Mouse (Mus musculus): ENCODE results near the gene Elp4. TPM values are rescaled to one million over a fixed set of nuclear protein-coding genes. Genes with fewer than 3 reads are reported as not detected.

Gene Elp4
- total and polyA plus RNA-seq, 2 experiments from 2014 or later, result 25.6 to 27.4 TPM

GRCm38 (mm10) chr2:105799840-105800239 lies 104.5 kb downstream of the Elp4 start:
- Histone ChIP-seq H3K4me1 (ENCODE audit: insufficient read depth) (no peaks in the 10 kb centered on the region), H3K36me3 (ENCODE audit: insufficient read depth) (no peaks in the 10 kb centered on the region), H3K27ac (ENCODE audit: low read depth, low read length) (no peak overlapping the region), H3K27me3 (ENCODE audit: insufficient read depth, low read length) (no peaks in the 10 kb centered on the region), H3K9ac (no peak overlapping the region), H3K4me2 (ENCODE audit: low read depth) (no peak overlapping the region), H3K4me3 (ENCODE audit: low read depth, low read length) (no peak overlapping the region), H3K9me3 (ENCODE audit: low read length) (no peaks in the 10 kb centered on the region)
- 79% methylated on average over 2 of the region's 2 CpGs for WGBS
- DNase-seq (no peak), ATAC-seq (no peak)
- peak; percentile 34 for TF ChIP-seq CTCF (IDR thresholded peaks at IDR 0.05; ENCODE audit: low read depth)

- no peak for ATAC-seq
- Histone ChIP-seq H3K4me1 (ENCODE audit: insufficient read depth) (no peaks in the 10 kb centered on the region), H3K4me2 (ENCODE audit: low read depth) (no peak overlapping the region), H3K36me3 (ENCODE audit: insufficient read depth) (no peaks in the 10 kb centered on the region), H3K27ac (ENCODE audit: low read depth, low read length) (no peak overlapping the region), H3K9me3 (ENCODE audit: low read length) (no peaks in the 10 kb centered on the region), H3K9ac (no peak overlapping the region), H3K27me3 (ENCODE audit: insufficient read depth, low read length) (no peaks in the 10 kb centered on the region), H3K4me3 (ENCODE audit: low read depth, low read length) (no peak overlapping the region)
- no peak for DNase-seq
- no peak for TF ChIP-seq CTCF (IDR thresholded peaks at IDR 0.05; ENCODE audit: low read depth)
Measured at GRCm38 (mm10) chr2:105797842-105798241, 106.5 kb downstream of the Elp4 start.

DNA sequence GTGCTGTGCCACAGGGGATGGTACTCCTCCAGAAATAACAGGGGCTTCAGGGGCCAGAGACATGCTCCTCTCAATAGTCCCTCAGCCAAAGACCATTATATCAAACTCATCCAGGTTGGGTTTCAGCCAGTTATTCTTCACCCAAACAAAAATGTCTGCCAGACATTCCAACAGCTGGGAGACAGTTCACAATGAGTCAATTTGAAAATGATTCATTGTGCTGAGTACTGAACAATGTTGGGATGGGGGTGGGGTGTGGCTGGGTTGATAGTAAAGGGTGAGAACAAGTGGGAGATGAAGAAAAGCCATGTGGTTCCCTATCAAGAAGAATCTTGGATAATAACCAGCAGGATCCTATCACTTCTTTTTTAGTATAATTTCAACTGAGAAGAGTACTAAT lies 108.3 kb downstream of the Elp4 start:
- Histone ChIP-seq H3K4me3 (ENCODE audit: low read depth, low read length) (no peak overlapping the region), H3K4me2 (ENCODE audit: low read depth) (no peak overlapping the region), H3K36me3 (ENCODE audit: insufficient read depth) (no peaks in the 10 kb centered on the region), H3K9me3 (ENCODE audit: low read length) (no peaks in the 10 kb centered on the region), H3K27ac (ENCODE audit: low read depth, low read length) (no peak overlapping the region), H3K4me1 (ENCODE audit: insufficient read depth) (no peaks in the 10 kb centered on the region), H3K27me3 (ENCODE audit: insufficient read depth, low read length) (no peaks in the 10 kb centered on the region), H3K9ac (no peak overlapping the region)
- ATAC-seq (no peak), DNase-seq (no peak)
- no peak for TF ChIP-seq CTCF (IDR thresholded peaks at IDR 0.05; ENCODE audit: low read depth)

DNA sequence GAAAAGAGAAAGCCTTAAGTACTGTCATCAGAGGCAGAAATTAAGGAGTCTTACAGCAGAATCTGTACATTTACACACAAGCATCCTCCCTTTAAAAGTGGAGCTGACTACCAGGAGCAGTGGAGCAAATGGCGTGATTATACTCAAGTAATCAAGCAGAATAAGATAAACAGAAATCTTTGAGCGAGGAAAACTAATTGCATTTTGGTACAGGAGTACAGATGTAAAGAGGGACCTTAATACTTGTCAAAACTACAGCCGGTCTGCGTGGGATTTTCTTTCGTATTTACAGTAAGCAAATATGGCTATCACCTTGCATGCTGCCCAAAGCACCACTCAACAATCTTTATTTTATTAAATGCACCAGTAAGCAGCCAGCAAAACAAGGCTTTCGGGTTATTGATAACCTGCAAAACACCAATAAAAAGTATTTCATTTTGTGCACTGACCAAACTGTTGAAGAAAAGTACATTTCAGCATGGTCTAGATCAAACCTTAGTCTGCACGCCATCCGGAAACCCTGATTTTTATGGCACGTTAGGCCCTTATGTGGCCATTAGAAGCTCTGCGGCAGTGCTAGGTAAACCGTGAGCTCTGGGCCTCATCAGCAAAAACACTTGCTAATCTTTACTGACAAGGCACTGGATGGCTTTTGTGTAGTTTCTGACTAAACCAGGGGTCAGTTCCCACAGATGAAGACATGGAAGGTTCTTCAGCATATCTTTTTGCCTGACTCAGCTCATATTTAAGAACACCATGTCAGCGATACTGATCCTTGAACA lies 111.8 kb downstream of the Elp4 start:
- ATAC-seq (no peak), DNase-seq (no peak)
- Histone ChIP-seq H3K27ac (ENCODE audit: low read depth, low read length) (no peak overlapping the region), H3K4me2 (ENCODE audit: low read depth) (no peak overlapping the region), H3K9me3 (ENCODE audit: low read length) (no peaks in the 10 kb centered on the region), H3K36me3 (ENCODE audit: insufficient read depth) (no peaks in the 10 kb centered on the region), H3K9ac (no peak overlapping the region), H3K4me1 (ENCODE audit: insufficient read depth) (no peaks in the 10 kb centered on the region), H3K27me3 (ENCODE audit: insufficient read depth, low read length) (no peaks in the 10 kb centered on the region), H3K4me3 (ENCODE audit: low read depth, low read length) (no peak overlapping the region)
- TF ChIP-seq CTCF (IDR thresholded peaks at IDR 0.05; ENCODE audit: low read depth), result no peak
- 36% methylated on average over 12 of the region's 12 CpGs for WGBS

DNA sequence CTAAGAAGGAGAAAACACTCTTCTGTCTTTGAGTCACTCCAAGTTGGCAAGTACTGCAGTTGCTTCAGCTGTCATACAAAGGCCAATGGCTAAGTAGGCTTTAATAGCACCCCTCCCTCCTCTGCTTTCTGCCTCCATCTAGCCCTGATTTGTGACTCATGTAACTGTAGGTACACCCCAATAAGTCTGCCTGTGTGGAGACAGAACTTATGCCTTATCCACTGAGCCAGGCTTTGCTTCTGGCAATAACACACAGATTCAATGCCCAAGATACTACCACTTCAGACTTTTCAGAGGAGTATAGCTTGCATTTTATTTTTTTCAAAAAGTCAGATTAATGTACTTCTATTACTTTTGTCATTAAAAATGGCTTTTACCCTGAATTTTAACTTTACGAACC lies 114.4 kb downstream of the Elp4 start:
- Histone ChIP-seq H3K4me3 (ENCODE audit: low read depth, low read length) (no peak overlapping the region), H3K27ac (ENCODE audit: low read depth, low read length) (no peak overlapping the region), H3K9ac (no peak overlapping the region), H3K27me3 (ENCODE audit: insufficient read depth, low read length) (no peaks in the 10 kb centered on the region), H3K4me2 (ENCODE audit: low read depth) (no peak overlapping the region), H3K36me3 (ENCODE audit: insufficient read depth) (no peaks in the 10 kb centered on the region), H3K9me3 (ENCODE audit: low read length) (no peaks in the 10 kb centered on the region), H3K4me1 (ENCODE audit: insufficient read depth) (no peaks in the 10 kb centered on the region)
- no peak for TF ChIP-seq CTCF (IDR thresholded peaks at IDR 0.05; ENCODE audit: low read depth)
- DNase-seq (no peak), ATAC-seq (no peak)
- 97% methylated on average over 1 of the region's 1 CpGs for WGBS

- Histone ChIP-seq H3K9ac (no peak overlapping the region), H3K36me3 (ENCODE audit: insufficient read depth) (no peaks in the 10 kb centered on the region), H3K4me1 (ENCODE audit: insufficient read depth) (no peaks in the 10 kb centered on the region), H3K4me2 (ENCODE audit: low read depth) (no peak overlapping the region), H3K4me3 (ENCODE audit: low read depth, low read length) (no peak overlapping the region), H3K27ac (ENCODE audit: low read depth, low read length) (no peak overlapping the region), H3K9me3 (ENCODE audit: low read length) (no peaks in the 10 kb centered on the region), H3K27me3 (ENCODE audit: insufficient read depth, low read length) (no peaks in the 10 kb centered on the region)
- DNase-seq (no peak), ATAC-seq (no peak)
- 35% methylated on average over 4 of the region's 4 CpGs for WGBS
- TF ChIP-seq CTCF (IDR thresholded peaks at IDR 0.05; ENCODE audit: low read depth), result no peak
Measured at GRCm38 (mm10) chr2:105787726-105788125, 116.6 kb downstream of the Elp4 start.

GRCm38 (mm10) chr2:105786986-105787385 lies 117.4 kb downstream of the Elp4 start:
- no peaks in the 10 kb centered on the region for H3K4me1 ChIP-seq (ENCODE audit: insufficient read depth)
- no peak overlapping the region for H3K27ac ChIP-seq (ENCODE audit: low read depth, low read length)
- no peak for TF ChIP-seq CTCF (IDR thresholded peaks at IDR 0.05; ENCODE audit: low read depth)
- ATAC-seq (no peak), DNase-seq (no peak)
- H3K27me3 ChIP-seq (ENCODE audit: insufficient read depth, low read length), result no peaks in the 10 kb centered on the region
- H3K36me3 ChIP-seq (ENCODE audit: insufficient read depth), result no peaks in the 10 kb centered on the region
- no peak overlapping the region for H3K4me3 ChIP-seq (ENCODE audit: low read depth, low read length)
- H3K9ac ChIP-seq, result no peak overlapping the region
- H3K9me3 ChIP-seq (ENCODE audit: low read length), result no peaks in the 10 kb centered on the region
- 10% methylated on average over 2 of the region's 2 CpGs for WGBS
- no peak overlapping the region for H3K4me2 ChIP-seq (ENCODE audit: low read depth)
